Mouse (Mus musculus) intestine, embryonic 15.5 days (tissue): ENCODE results near the gene Samt4. TPM values are rescaled to one million over a fixed set of nuclear protein-coding genes. Genes with fewer than 3 reads are reported as not detected.
"Not testable (repeated sequence)": the region's sequence is repeated elsewhere in the genome, so short reads cannot be mapped to it uniquely, and the experiment has no call there.

Experiments used
- ATAC-seq: fragments of 200-750 bp; cut with Nextera tagmentation; 2 replicates; pipeline ENCODE4 v1.8.0; 2017; ENCODE audit warnings: moderate TSS enrichment, moderate library complexity
- H3K27ac ChIP-seq: fragments of 300-500 bp; sonication (generic); 2 replicates; pipeline ENCODE4 v1.5.1; 2015; ENCODE audit warnings: mild to moderate bottlenecking, inconsistent platforms
- H3K27me3 ChIP-seq: fragments of 300-500 bp; sonication (generic); replicated peaks from 2 replicates; pipeline ENCODE4 v1.6.1; 2015; ENCODE audit warnings: inconsistent platforms
- H3K36me3 ChIP-seq: fragments of 300-500 bp; sonication (generic); 2 replicates; pipeline ENCODE4 v1.6.1; 2015; ENCODE audit warnings: inconsistent platforms
- H3K4me1 ChIP-seq: fragments of 300-500 bp; sonication (generic); replicated peaks from 2 replicates; pipeline ENCODE4 v1.6.1; 2015; ENCODE audit warnings: inconsistent platforms
- H3K4me2 ChIP-seq: fragments of 300-500 bp; sonication (generic); replicated peaks from 2 replicates; pipeline ENCODE4 v1.6.1; 2015; ENCODE audit warnings: mild to moderate bottlenecking, inconsistent platforms
- H3K4me3 ChIP-seq: fragments of 300-500 bp; sonication (generic); replicated peaks from 2 replicates; pipeline ENCODE4 v1.5.1; 2015; ENCODE audit warnings: inconsistent platforms
- H3K9ac ChIP-seq: fragments of 300-500 bp; sonication (generic); 2 replicates; pipeline ENCODE4 v1.6.1; 2015; ENCODE audit warnings: inconsistent platforms
- H3K9me3 ChIP-seq: fragments of 300-500 bp; sonication (generic); 2 replicates; pipeline ENCODE4 v1.6.1; 2016; ENCODE audit warnings: inconsistent platforms
- WGBS: fragments of 180-500 bp; shearing (Covaris S2); methylation state at CpG from one replicate; pipeline ENCODE4 v1.1.7; 2015; 5-methylcytosine and 5-hydroxymethylcytosine counted together
- polyA plus RNA-seq: library from polyadenylated mRNA; unstranded; fragments of >200 nt; fragmentation: Nextera tagmentation; extraction: Ambion mirVana; gene quantifications from 2 replicates; pipeline ENCODE4 v1.2.1, GENCODE M21; 2015

Gene Samt4
- not detected in 2 replicates for polyA plus RNA-seq

DNA sequence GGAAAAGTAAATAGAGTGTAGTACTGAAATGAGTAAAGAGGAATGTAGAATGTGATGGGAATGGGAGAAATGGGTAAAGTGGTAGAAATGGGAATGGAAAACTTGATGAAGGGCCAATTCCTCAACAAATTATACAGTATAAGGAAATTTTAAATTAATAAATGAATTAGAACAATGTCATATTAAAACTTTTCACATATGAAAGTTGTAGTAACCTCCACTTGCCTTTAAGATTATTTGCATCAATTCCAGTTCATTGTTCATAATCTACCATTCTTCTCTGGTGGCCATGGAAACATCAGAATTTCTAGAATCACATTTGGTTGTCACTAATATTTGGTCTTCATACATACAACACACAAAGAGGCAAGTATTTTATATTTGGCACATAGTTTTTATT, at the start of gene Samt4:
Gene Samt4, plus strand, starts transcription at position 301 of the 400 bp plus-strand sequence.
- Histone ChIP-seq H3K27me3 (no peaks in the 10 kb centered on the region), H3K9me3 (no peaks in the 10 kb centered on the region), H3K4me3 (no peak within 1 kb of the TSS), H3K27ac (no peak within 1 kb of the TSS), H3K9ac (no peak within 1 kb of the TSS), H3K36me3 (no peaks in the 10 kb centered on the region), H3K4me1 (no peaks in the 10 kb centered on the region), H3K4me2 (no peak within 1 kb of the TSS)
- no peak for ATAC-seq

DNA sequence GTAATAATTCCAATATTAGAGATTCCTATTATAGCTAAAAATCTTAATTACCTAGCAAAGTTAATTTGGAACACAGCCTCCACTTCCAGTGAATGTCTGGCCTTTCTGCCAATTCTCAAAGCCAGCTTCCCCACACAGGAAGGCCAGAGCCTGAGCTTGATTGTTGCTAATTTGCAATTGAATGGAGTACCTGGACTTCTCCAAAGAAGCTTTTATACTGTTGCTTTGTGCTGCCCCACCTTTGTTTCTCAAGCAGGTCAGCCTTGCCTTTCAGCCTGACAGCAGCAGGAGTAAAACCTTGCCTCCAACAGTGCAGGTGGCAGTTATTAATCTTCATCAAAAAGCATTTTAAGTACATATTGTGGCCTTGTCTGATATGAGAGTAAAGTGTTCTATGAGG, 38.1 kb upstream of the Samt4 start:
- not testable (repeated sequence) for H3K4me1 ChIP-seq, H3K27ac ChIP-seq, H3K27me3 ChIP-seq, H3K36me3 ChIP-seq, H3K9me3 ChIP-seq, ATAC-seq, H3K4me3 ChIP-seq, H3K4me2 ChIP-seq, H3K9ac ChIP-seq

DNA sequence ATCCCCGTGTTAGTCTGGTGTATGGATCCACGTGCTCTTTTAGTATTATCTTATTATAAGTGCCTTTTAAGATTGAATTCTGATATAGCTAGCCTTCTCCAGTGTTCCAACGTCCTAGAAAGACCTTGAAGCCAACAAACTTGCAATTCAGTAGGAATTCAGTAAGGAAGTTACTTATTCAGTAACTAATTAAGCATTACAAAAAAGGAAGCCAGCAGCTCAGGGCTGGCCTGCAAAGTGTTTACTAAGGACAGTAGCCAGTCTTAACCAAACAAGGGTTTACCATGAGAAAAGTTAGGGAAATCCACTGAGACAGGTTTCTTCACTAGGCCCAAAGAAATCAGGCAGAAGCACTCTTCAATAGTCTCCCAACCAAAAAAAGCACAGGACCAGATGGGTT, 13.4 kb upstream of the Samt4 start:
- not testable (repeated sequence) for H3K36me3 ChIP-seq, H3K9ac ChIP-seq
- WGBS, result 66% methylated on average over 3 of the region's 3 CpGs

More for the DNA sequence above, 13.4 kb upstream of the Samt4 start:
- not testable (repeated sequence) for H3K4me3 ChIP-seq, H3K27me3 ChIP-seq, H3K4me1 ChIP-seq, ATAC-seq, H3K9me3 ChIP-seq, H3K27ac ChIP-seq, H3K4me2 ChIP-seq

Other genes with a start within 250 kb of the Samt4 start
- gene 4930524N10Rik, start 138.6 kb upstream of the Samt4 start, polyA plus RNA-seq, result not detected in 2 replicates
- not detected in 2 replicates for gene Samt2, start 97.4 kb downstream of the Samt4 start, polyA plus RNA-seq